Mouse (Mus musculus) mouse trophoblast stem cell (cell line): ENCODE data around the gene Olfr460.
"Not testable (repeated sequence)": the region's sequence is repeated elsewhere in the genome, so short reads cannot be mapped to it uniquely, and the experiment has no call there.

Source experiments
- in situ Hi-C, 2 experiments: fragments of 300-500 bp; cut with MseI, MboI; formaldehyde crosslinking; loops; 2 replicates in 1 of 2; 3 replicates in 1 of 2; pipeline ENCODE4 v1.15.1; 2025

The Olfr460 gene

DNA sequence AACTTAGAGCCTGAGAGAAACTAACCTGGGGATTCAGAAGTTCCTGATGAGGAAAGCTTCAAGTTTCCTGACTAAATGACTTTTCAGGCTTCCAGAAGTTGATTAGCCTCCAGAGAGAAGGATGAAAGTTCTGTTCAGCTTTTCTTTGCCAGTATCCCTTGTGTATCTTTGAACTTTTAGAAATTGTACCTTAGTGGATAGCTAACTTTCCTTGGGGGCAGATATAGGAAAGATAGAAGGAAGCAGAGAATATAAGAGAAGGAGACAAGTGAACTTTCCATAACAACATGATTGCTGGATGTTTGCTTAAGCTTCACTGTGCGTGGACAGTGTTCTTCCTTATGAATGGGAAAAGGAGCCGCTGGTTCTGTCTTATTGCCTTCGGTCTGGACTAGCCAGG, at the start of gene Olfr460:
Olfr460 (plus strand) TSS at position 301 of the 400 bp plus-strand sequence.
- in situ Hi-C loops: no loop called here

GRCm38 (mm10) chr6:40544690-40545089, 24.6 kb upstream of the Olfr460 start:
- in situ Hi-C loops: no loop called here

GRCm38 (mm10) chr6:40554950-40555349, 14.3 kb upstream of the Olfr460 start, which contains the start of gene Olfr461:
TSS of gene Olfr461 (minus strand) at chr6:40555050.
- in situ Hi-C loops: no loop called here

GRCm38 (mm10) chr6:40573618-40574017, 4.3 kb downstream of the Olfr460 start:
- in situ Hi-C loops: no loop called here

- in situ Hi-C loops: no loop called here
Measured at GRCm38 (mm10) chr6:40576305-40576704, 7.0 kb downstream of the Olfr460 start.

DNA sequence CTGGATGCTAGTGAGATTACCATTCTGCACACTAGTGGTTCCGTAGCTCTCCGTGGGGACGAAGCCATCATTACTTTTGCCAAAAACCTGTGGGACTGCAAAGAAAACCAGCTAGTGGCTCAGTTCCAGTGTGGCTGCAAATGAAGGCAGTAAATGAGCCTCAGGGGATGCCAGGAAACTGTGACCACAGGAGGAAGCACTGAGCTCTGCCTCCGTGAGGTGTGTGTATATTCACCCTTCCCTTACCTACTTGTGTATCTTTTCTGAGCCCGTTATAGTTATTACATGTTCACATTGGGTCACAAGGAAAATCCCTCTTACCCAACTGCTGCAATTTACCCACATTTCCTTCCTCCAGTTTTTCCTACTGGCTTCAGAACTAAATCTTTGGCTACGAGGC, 15.0 kb downstream of the Olfr460 start:
- in situ Hi-C loops: no loop called here

DNA sequence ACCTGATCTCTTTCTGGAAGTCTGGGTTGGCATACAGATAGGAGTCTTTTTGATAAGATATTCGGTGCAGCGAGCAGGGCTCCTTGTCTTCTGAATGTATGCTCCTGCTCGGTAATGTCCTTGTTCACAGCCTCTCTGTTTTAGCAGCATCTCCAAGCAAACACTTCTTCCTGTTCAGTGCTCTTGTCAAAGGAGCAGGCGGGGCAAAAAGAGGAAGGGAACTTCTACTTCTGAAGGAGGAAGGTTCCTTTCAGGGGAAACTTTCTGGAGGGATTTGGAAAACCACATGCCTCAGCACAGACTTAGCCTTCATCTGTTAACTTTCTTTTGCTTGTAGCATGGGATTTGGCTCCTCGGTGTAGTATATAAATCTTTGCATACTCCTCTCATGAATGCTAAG, 16.4 kb downstream of the Olfr460 start, which contains the start of gene Clec5a:
Clec5a (minus strand) TSS at position 177 of the 400 bp plus-strand sequence.
- in situ Hi-C loops: no loop called here

- in situ Hi-C loops: no loop called here
Measured at GRCm38 (mm10) chr6:40588346-40588745, 19.1 kb downstream of the Olfr460 start.

GRCm38 (mm10) chr6:40594804-40595550, 25.7 kb downstream of the Olfr460 start:
- in situ Hi-C loops: no loop called here

- in situ Hi-C loops: not testable (repeated sequence)
Measured at GRCm38 (mm10) chr6:40598546-40598945, 29.3 kb downstream of the Olfr460 start.

GRCm38 (mm10) chr6:40607431-40607830, 38.1 kb downstream of the Olfr460 start:
- in situ Hi-C loops: no loop called here

DNA sequence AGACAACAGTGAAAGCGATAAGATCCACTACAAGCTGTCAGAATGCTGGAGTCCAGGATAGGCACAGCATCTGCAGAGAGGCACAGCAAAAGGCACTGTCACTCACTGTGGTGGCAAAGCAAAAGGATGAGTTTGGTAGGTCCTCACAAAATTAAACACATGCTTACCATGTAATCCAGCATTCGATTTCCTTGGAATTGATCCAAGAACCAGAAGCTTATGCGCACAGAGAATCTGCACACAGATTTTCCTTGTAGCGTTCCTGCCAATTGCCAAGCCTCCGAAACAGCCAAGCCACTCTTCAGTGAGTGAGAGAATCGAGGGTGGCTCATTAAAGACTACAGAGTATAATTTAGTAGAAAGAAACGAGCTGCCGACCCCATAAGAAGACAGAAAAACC, 41.0 kb downstream of the Olfr460 start:
- in situ Hi-C loops: no loop called here

DNA sequence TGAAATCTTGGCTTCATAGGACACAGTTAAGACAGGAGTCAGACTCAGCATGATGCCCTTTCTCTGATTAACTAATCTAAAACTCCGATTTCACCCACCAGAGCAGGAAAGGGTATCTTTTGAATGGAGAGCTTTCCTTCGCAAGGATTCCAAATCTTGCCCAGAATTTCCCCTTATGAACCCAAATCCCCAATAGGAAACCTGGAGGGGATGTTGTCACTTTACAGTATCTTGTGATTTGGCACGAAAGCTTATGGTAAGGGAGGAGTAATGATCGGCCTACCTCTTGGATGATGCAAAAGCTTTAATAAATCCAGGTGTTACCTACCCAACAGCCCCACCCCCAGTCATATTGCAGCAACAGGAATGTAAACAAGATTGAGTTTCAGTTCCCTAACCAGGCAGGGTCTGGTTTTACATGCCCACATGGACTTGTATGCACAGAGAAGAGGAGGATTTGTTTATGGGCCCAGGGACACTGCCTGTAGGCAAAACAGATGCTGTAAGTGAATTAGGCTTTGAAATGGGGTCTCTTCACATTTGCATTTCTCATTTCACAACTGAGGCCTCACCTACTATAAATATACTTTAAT, 44.1 kb downstream of the Olfr460 start, which contains the start of gene Tas2r138:
Tas2r138 (minus strand) TSS at position 51 of the 593 bp plus-strand sequence.
- in situ Hi-C loops: no loop called here

DNA sequence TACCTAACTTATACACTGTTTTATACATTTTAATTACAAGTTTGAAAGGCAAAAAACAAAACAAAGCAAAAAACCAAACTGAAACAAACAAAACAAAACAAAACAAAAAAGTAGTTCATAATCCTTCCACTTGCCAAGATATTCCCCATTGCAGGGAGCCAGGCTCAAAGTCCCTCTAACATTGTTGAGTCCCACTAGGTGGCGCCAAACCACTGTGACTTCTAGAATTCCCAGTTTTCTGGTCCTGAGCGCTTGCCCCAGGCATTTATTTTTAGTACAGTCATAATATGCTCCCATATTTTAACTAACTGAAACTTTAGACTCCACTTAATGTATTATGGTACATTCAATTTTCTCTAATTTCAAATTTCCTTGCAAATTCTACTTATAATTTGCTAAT, 48.7 kb downstream of the Olfr460 start:
- in situ Hi-C loops: loop anchor here (5.0 kb wide), 2 partner anchors 64 to 69 kb away; no protein-coding TSS in a partner anchor
